In genomic region chr4:94397284-94397683, GRCm38 (mm10) we compare ENCODE assay signal across 30 mouse cellular contexts.
"Had no signal": no experiment of that assay in that cellular context is flagged by ENCODE, and none has a peak within 500 bp of the region (broad histone marks: within the 10 kb centered on the region; RNA-seq: fewer than 3 reads in every experiment).

No protein-coding gene starts in this region.

- DNase-seq: left cerebral cortex, postnatal 4 days; liver; liver, embryonic 13.5 days; liver, postnatal 0 days; lung, adult 18-20 months; lung, adult 2 months; lung, embryonic 14.5 days; lung, postnatal 10 days; lung, postnatal 14 days; lung, postnatal 36 days; lung, postnatal 4 days; midbrain, embryonic 14.5 days had no signal

- H3K36me3 ChIP-seq: limb, embryonic 10.5 days; limb, embryonic 12.5 days; limb, embryonic 13.5 days; limb, embryonic 15.5 days; liver, embryonic 12.5 days; liver, embryonic 13.5 days; liver, embryonic 15.5 days; lung, embryonic 15.5 days; midbrain, embryonic 10.5 days; midbrain, embryonic 12.5 days; midbrain, embryonic 13.5 days; midbrain, embryonic 15.5 days; neural tube, embryonic 12.5 days had no signal

- ATAC-seq: liver, embryonic 12.5 days; liver, postnatal 0 days; lung, postnatal 0 days; midbrain, embryonic 13.5 days; midbrain, embryonic 15.5 days; midbrain, embryonic 16.5 days had no signal

- H3K27me3 ChIP-seq: limb, embryonic 12.5 days; limb, embryonic 13.5 days; limb, embryonic 15.5 days; liver, embryonic 12.5 days; liver, embryonic 13.5 days; liver, embryonic 15.5 days; lung, embryonic 15.5 days; megakaryocyte, embryonic 14.5 days; midbrain, embryonic 12.5 days; midbrain, embryonic 13.5 days; midbrain, embryonic 15.5 days; neural tube, embryonic 12.5 days had no signal

- H3K27ac ChIP-seq: limb, embryonic 10.5 days; limb, embryonic 12.5 days; limb, embryonic 13.5 days; limb, embryonic 15.5 days; liver, embryonic 12.5 days; liver, embryonic 13.5 days; liver, embryonic 14.5 days; liver, embryonic 15.5 days; lung, embryonic 15.5 days; macrophage; midbrain, embryonic 10.5 days; midbrain, embryonic 12.5 days; midbrain, embryonic 13.5 days; midbrain, embryonic 15.5 days; neural tube, embryonic 12.5 days had no signal

- H3K4me1 ChIP-seq: limb, embryonic 10.5 days; limb, embryonic 12.5 days; limb, embryonic 13.5 days; limb, embryonic 15.5 days; liver, embryonic 12.5 days; liver, embryonic 13.5 days; liver, embryonic 15.5 days; lung, embryonic 15.5 days; megakaryocyte, embryonic 14.5 days; midbrain, embryonic 10.5 days; midbrain, embryonic 12.5 days; midbrain, embryonic 15.5 days; neural tube, embryonic 12.5 days had no signal

- H3K9ac ChIP-seq: limb, embryonic 12.5 days; limb, embryonic 13.5 days; limb, embryonic 15.5 days; liver, embryonic 12.5 days; liver, embryonic 13.5 days; liver, embryonic 14.5 days; liver, embryonic 15.5 days; liver, postnatal 0 days; lung, embryonic 14.5 days; lung, embryonic 15.5 days; midbrain, embryonic 12.5 days; midbrain, embryonic 13.5 days; midbrain, embryonic 15.5 days; neural tube, embryonic 12.5 days had no signal

- H3K4me3 ChIP-seq: limb, embryonic 10.5 days; limb, embryonic 12.5 days; limb, embryonic 13.5 days; limb, embryonic 15.5 days; liver, embryonic 12.5 days; liver, embryonic 13.5 days; liver, embryonic 15.5 days; lung, embryonic 15.5 days; megakaryocyte, embryonic 14.5 days; midbrain, embryonic 10.5 days; midbrain, embryonic 12.5 days; midbrain, embryonic 13.5 days; midbrain, embryonic 15.5 days; myocyte; neural tube, embryonic 12.5 days had no signal
